Mouse (Mus musculus) liver, embryonic 14.5 days (tissue): ENCODE data around the gene Cog1.

Experiments used
- CTCF ChIP-seq: IDR thresholded peaks from 2 replicates; pipeline ENCODE4 v1.5.1; 2016; ENCODE audit warnings: antibody characterized with exemption, low read depth, control low read depth
- EP300 ChIP-seq: IDR thresholded peaks from 2 replicates; pipeline ENCODE4 v1.6.1; 2016; ENCODE audit warnings: antibody characterized with exemption, low read depth

- TF ChIP-seq CTCF: 0 out of 2 replicates have a peak, but pooled peaks have one; percentile 23
- TF ChIP-seq EP300: no peak
Measured at GRCm38 (mm10) chr11:113630642-113631041, 18.3 kb upstream of the Cog1 start.
